Mouse (Mus musculus) myocyte (in vitro differentiated cells): ENCODE measurements at regions not wholly inside any gene's neighbourhood (a gene's known extent, or its start where the extent isn't known, plus 50 kb on each side); places are given as distances from the start of the nearest gene placed in this dataset.

Experiments
- CEBPB ChIP-seq: IDR thresholded peaks from 2 replicates; pipeline ENCODE4 v1.6.1; 2011; ENCODE audit warnings: mild to moderate bottlenecking, moderate library complexity; ENCODE audit not compliant: poor library complexity, insufficient read depth, severe bottlenecking
- E2F4 ChIP-seq: IDR thresholded peaks from one replicate; pipeline ENCODE4 v1.6.1; 2011; ENCODE audit warnings: mild to moderate bottlenecking, control low read depth, moderate library complexity; ENCODE audit not compliant: insufficient read depth
- MAX ChIP-seq: IDR thresholded peaks from one replicate; pipeline ENCODE4 v1.6.1; 2011; ENCODE audit warnings: low read depth, mild to moderate bottlenecking, control low read depth
- MYOG ChIP-seq, 3 experiments: IDR thresholded peaks; one replicate each; pipeline ENCODE4 v1.6.1; 2011; ENCODE audit warnings: control low read depth in 2 of 3, low read depth in 2 of 3, mild to moderate bottlenecking in 2 of 3; ENCODE audit not compliant: insufficient read length in 2 of 3, control insufficient read depth in 1 of 3, insufficient read depth in 1 of 3
- POLR2A ChIP-seq: IDR thresholded peaks from one replicate; pipeline ENCODE4 v1.6.1; 2011; ENCODE audit warnings: low read depth, mild to moderate bottlenecking, control low read depth, moderate library complexity; ENCODE audit not compliant: insufficient read length
- POLR2AphosphoS2 ChIP-seq: IDR thresholded peaks from one replicate; pipeline ENCODE4 v1.6.1; 2011; ENCODE audit warnings: low read depth, control low read depth; ENCODE audit not compliant: insufficient read length
- REST ChIP-seq: IDR thresholded peaks from one replicate; pipeline ENCODE4 v1.6.1; 2011; ENCODE audit warnings: mild to moderate bottlenecking, control low read depth, moderate library complexity; ENCODE audit not compliant: insufficient read depth, insufficient read length
- SRF ChIP-seq: IDR thresholded peaks from one replicate; pipeline ENCODE4 v1.6.1; 2011; ENCODE audit warnings: low read depth; ENCODE audit not compliant: control insufficient read depth, insufficient read length
- TCF12 ChIP-seq: IDR thresholded peaks from one replicate; pipeline ENCODE4 v1.6.1; 2011; ENCODE audit warnings: mild to moderate bottlenecking, control low read depth; ENCODE audit not compliant: poor library complexity, insufficient read depth, severe bottlenecking
- USF1 ChIP-seq: IDR thresholded peaks from one replicate; pipeline ENCODE4 v1.6.1; 2011; ENCODE audit warnings: low read depth, mild to moderate bottlenecking, control low read depth, moderate library complexity

GRCm38 (mm10) chr9:78917336-78917735 is 302.0 kb downstream of the Cd109 start:
- TF ChIP-seq POLR2A (no peak), E2F4 (no peak), USF1 (no peak), POLR2AphosphoS2 (no peak), MYOG (IDR thresholded peaks at IDR 0.05; ENCODE audit: control insufficient read depth in 1 of 3, insufficient read depth in 1 of 3, insufficient read length in 2 of 3, low read depth in 2 of 3) (no peak), CEBPB (no peak), TCF12 (no peak), MAX (no peak), REST (no peak), SRF (no peak)
